36 mouse cellular contexts compared by ENCODE assay signal in the genomic region with DNA sequence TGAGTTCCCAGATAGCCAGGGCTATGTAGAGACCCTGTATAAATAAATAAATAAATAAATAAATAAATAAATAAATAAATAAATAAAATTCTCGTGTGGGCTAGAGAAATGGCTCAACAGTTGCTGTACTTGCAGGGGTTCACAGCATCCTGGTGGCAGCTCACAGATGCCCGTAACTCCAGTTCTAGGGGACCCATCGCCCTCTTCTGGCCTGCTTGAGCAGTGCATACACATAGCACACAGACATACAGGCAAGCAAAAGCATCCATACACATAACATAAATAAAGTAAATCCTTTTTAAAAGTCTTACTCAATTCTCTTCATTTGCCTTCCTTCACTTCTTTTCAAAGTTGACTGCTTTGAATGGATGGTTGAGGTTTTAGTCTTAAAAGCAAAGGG. TPM values are rescaled to one million over a fixed set of nuclear protein-coding genes. Genes with fewer than 3 reads are reported as not detected.
DNase-seq lines count a peak whose midpoint lies in the region; ATAC-seq and TF ChIP-seq lines count a peak whose summit lies in the region.
"Had no signal": no experiment of that assay in that cellular context is flagged by ENCODE, and none has a peak within 500 bp of the region (broad histone marks: within the 10 kb centered on the region; RNA-seq: fewer than 3 reads in every experiment).

No protein-coding gene starts in this region.

- H3K4me1 ChIP-seq in liver, embryonic 14.5 days (replicated peaks; ENCODE audit: control insufficient read depth in 2 of 2, insufficient read depth in 2 of 2, low read length in 1 of 2) = no peaks in the 10 kb centered on the region
- H3K4me1 ChIP-seq in liver, embryonic 11.5 days (replicated peaks; ENCODE audit: control insufficient read depth, insufficient read depth, low read length) = 0 out of 2 replicates have a peak, but pooled peaks cover 3% of the 10 kb centered on the region
- peaks cover 2% of the 10 kb centered on the region for H3K4me1 ChIP-seq in ES-Bruce4 (ENCODE audit: control insufficient read depth, insufficient read depth, low read length)
- H3K4me1 ChIP-seq: embryonic facial prominence, embryonic 15.5 days; forebrain, embryonic 12.5 days; heart, embryonic 13.5 days; limb, embryonic 15.5 days; liver, embryonic 15.5 days had no signal

- no peaks in the 10 kb centered on the region for H3K9me3 ChIP-seq in liver, embryonic 14.5 days (ENCODE audit: control insufficient read depth, low read length)
- no peaks in the 10 kb centered on the region for H3K9me3 ChIP-seq in liver, embryonic 11.5 days (ENCODE audit: control insufficient read depth, low read length)
- peaks cover 2% of the 10 kb centered on the region; the same call in 1 of the 2 replicates for H3K9me3 ChIP-seq in ES-Bruce4 (replicated peaks; ENCODE audit: control insufficient read depth, insufficient read depth, low read length, poor library complexity, severe bottlenecking)
- H3K9me3 ChIP-seq: embryonic facial prominence, embryonic 10.5 days; embryonic facial prominence, embryonic 15.5 days; forebrain, embryonic 12.5 days; G1E; heart, embryonic 13.5 days; hindbrain, embryonic 15.5 days; limb, embryonic 15.5 days; liver, embryonic 15.5 days; lung, embryonic 15.5 days had no signal

- no peak overlapping the region for H3K4me3 ChIP-seq in gastrocnemius, adult 2 months
- no peak overlapping the region for H3K4me3 ChIP-seq in liver, embryonic 14.5 days (ENCODE audit: insufficient read depth in 1 of 2, low read depth in 2 of 2, low read length in 2 of 2)
- no peak overlapping the region for H3K4me3 ChIP-seq in liver, embryonic 11.5 days (ENCODE audit: low read depth, low read length)
- no peak overlapping the region for H3K4me3 ChIP-seq in ES-Bruce4 (ENCODE audit: low read depth, low read length)
- H3K4me3 ChIP-seq: embryonic facial prominence, embryonic 10.5 days; embryonic facial prominence, embryonic 15.5 days; forebrain, embryonic 12.5 days; heart, embryonic 13.5 days; hindbrain, embryonic 15.5 days; limb, embryonic 15.5 days; liver, embryonic 15.5 days; lung, embryonic 15.5 days had no signal

- WGBS in liver, embryonic 14.5 days (ENCODE audit: insufficient replicate concordance) = 68% methylated on average over 3 of the region's 3 CpGs
- WGBS in liver, embryonic 11.5 days = 82% methylated on average over 3 of the region's 3 CpGs

- no peak for TF ChIP-seq POLR2A in ES-Bruce4 (IDR thresholded peaks at IDR 0.05; ENCODE audit: insufficient read depth, low read length)

- no peak overlapping the region for H3K27ac ChIP-seq in gastrocnemius, adult 2 months
- no peak overlapping the region for H3K27ac ChIP-seq in liver, embryonic 14.5 days
- H3K27ac ChIP-seq in liver, embryonic 11.5 days (ENCODE audit: low read depth, low read length) = no peak overlapping the region
- H3K27ac ChIP-seq in ES-Bruce4 (ENCODE audit: insufficient read depth, low read length) = no peak overlapping the region
- H3K27ac ChIP-seq: embryonic facial prominence, embryonic 10.5 days; embryonic facial prominence, embryonic 15.5 days; forebrain, embryonic 12.5 days; heart, embryonic 13.5 days; hindbrain, embryonic 15.5 days; limb, embryonic 15.5 days; liver, embryonic 15.5 days; lung, embryonic 15.5 days had no signal

- no peak for ATAC-seq in liver, embryonic 14.5 days (ENCODE audit: insufficient read depth)
- no peak for ATAC-seq in liver, embryonic 11.5 days (replicated peaks; ENCODE audit: low FRiP score)
- ATAC-seq: activated CD4-positive, CD25-positive, alpha-beta regulatory T cell, adult 4 months; forebrain, postnatal 0 days; intestine, postnatal 0 days had no signal

- no peaks in the 10 kb centered on the region for H3K36me3 ChIP-seq in liver, embryonic 14.5 days (replicated peaks; ENCODE audit: control insufficient read depth, insufficient read depth, low read depth)
- H3K36me3 ChIP-seq in liver, embryonic 11.5 days (ENCODE audit: control insufficient read depth, insufficient read depth, low read length) = no peaks in the 10 kb centered on the region
- peaks cover 17% of the 10 kb centered on the region for H3K36me3 ChIP-seq in ES-Bruce4 (ENCODE audit: control insufficient read depth, insufficient read depth, low read length, poor library complexity, severe bottlenecking)
- H3K36me3 ChIP-seq: embryonic facial prominence, embryonic 10.5 days; embryonic facial prominence, embryonic 15.5 days; forebrain, embryonic 12.5 days; G1E; heart, embryonic 13.5 days; hindbrain, embryonic 15.5 days; limb, embryonic 15.5 days; liver, embryonic 15.5 days; lung, embryonic 15.5 days had no signal

- no peak overlapping the region for H3K4me2 ChIP-seq in liver, embryonic 14.5 days (ENCODE audit: low read depth)
- H3K4me2 ChIP-seq in liver, embryonic 11.5 days = no peak overlapping the region
- H3K4me2 ChIP-seq: embryonic facial prominence, embryonic 15.5 days; forebrain, embryonic 12.5 days; heart, embryonic 13.5 days; hindbrain, embryonic 15.5 days; limb, embryonic 15.5 days; liver, embryonic 15.5 days; lung, embryonic 15.5 days; midbrain, embryonic 11.5 days had no signal

- H3K9ac ChIP-seq in liver, embryonic 14.5 days (replicated peaks) = no peak overlapping the region
- no peak overlapping the region for H3K9ac ChIP-seq in liver, embryonic 11.5 days (ENCODE audit: low read depth, low read length)
- no peak overlapping the region for H3K9ac ChIP-seq in ES-Bruce4 (ENCODE audit: low read depth, poor library complexity, severe bottlenecking)
- H3K9ac ChIP-seq: embryonic facial prominence, embryonic 15.5 days; forebrain, embryonic 12.5 days; forebrain, postnatal 0 days; heart, embryonic 13.5 days; hindbrain, embryonic 15.5 days; limb, embryonic 15.5 days; liver, embryonic 15.5 days; lung, embryonic 15.5 days had no signal

- no peak for TF ChIP-seq EP300 in liver, embryonic 14.5 days (IDR thresholded peaks at IDR 0.05; ENCODE audit: low read depth)
- no peak for TF ChIP-seq EP300 in ES-Bruce4 (IDR thresholded peaks at IDR 0.05; ENCODE audit: insufficient read depth, low read depth, low read length)

- H3K27me3 ChIP-seq in liver, embryonic 14.5 days (ENCODE audit: control insufficient read depth, insufficient read depth, low read length) = no peaks in the 10 kb centered on the region
- no peaks in the 10 kb centered on the region for H3K27me3 ChIP-seq in liver, embryonic 11.5 days (replicated peaks; ENCODE audit: control insufficient read depth, insufficient read depth, low read length)
- H3K27me3 ChIP-seq in ES-Bruce4 (ENCODE audit: control insufficient read depth, insufficient read depth, low read length, poor library complexity, severe bottlenecking) = no peaks in the 10 kb centered on the region
- H3K27me3 ChIP-seq: forebrain, embryonic 12.5 days; hindbrain, embryonic 15.5 days; limb, embryonic 15.5 days had no signal

- intact Hi-C loops in gastrocnemius, adult 2 months (cut with DNase I) = no loop called here

- 0 out of 2 replicates have a peak, but pooled peaks have one; percentile 5 for TF ChIP-seq CTCF in gastrocnemius, adult 2 months (IDR thresholded peaks at IDR 0.05)
- peak; percentile 28 for TF ChIP-seq CTCF in liver, embryonic 14.5 days (IDR thresholded peaks at IDR 0.05; ENCODE audit: low read depth)
- TF ChIP-seq CTCF in ES-Bruce4 (IDR thresholded peaks at IDR 0.05; ENCODE audit: low read depth, low read length) = peak; percentile 51

- DNase-seq in gastrocnemius, adult 2 months = no peak
- no peak for DNase-seq in gastrocnemius, adult 8-10 months (ENCODE audit: low spot score in 2 of 2)
- DNase-seq in liver, embryonic 14.5 days (ENCODE audit: low read depth in 3 of 3, low spot score in 3 of 3) = no peak
- DNase-seq in liver, embryonic 11.5 days (ENCODE audit: low spot score) = no peak
- peak; percentile 83 for DNase-seq in R1 (ENCODE audit: low read depth, low spot score)
- DNase-seq in spleen, adult 12 weeks (ENCODE audit: low spot score) = no peak
- DNase-seq in right cerebral cortex, postnatal 4 days = no peak
- DNase-seq: adrenal gland, adult 2 months; cerebellum, adult 2 months; cerebellum, postnatal 25 days; forebrain, postnatal 0 days; gastrocnemius, postnatal 14 days; heart, postnatal 10 days; kidney, adult 9 months; kidney, postnatal 10 days; layer of hippocampus, postnatal 36 days; left cerebral cortex, postnatal 4 days; retina, postnatal 1 day; right cerebral cortex, postnatal 25 days; thymus, postnatal 14 days had no signal

RNA-seq across cellular contexts. Expression of a gene that starts 50.7 kb away (rescaled TPM):
- total RNA-seq in gastrocnemius, adult 2 months (2021) = under 1 TPM; 0.13 to 0.22 TPM
- under 1 TPM in 2 of 4 experiments, not detected in 2; 0.16 to 0.17 TPM for total RNA-seq in gastrocnemius, adult 8-10 months (2022)
- polyA plus RNA-seq in liver, embryonic 14.5 days (2012; rRNA removed) = 0.21 and 0.33 TPM in 2 replicates
- polyA plus RNA-seq in liver, embryonic 14.5 days (2014; fragmentation: Nextera tagmentation; extraction: Ambion mirVana) = 0.40 and 0.47 TPM in 2 replicates
- polyA plus RNA-seq in liver, embryonic 11.5 days (2014; fragmentation: Nextera tagmentation; extraction: Ambion mirVana) = 2.6 and 3.2 TPM in 2 replicates
- polyA plus RNA-seq in ES-Bruce4 (2011; ENCODE audit: insufficient read depth, insufficient read length, low read depth, missing spikeins) = 2.7 and 2.9 TPM in 2 replicates
- total RNA-seq: hematopoietic stem cell, adult 5-6 weeks; layer of hippocampus, postnatal 36 days; left cerebral cortex, postnatal 4 days; megakaryocyte, adult 5-6 weeks had no signal
- polyA plus RNA-seq: activated CD4-positive, CD25-positive, alpha-beta regulatory T cell, adult 4 months; forebrain, postnatal 0 days; G1E had no signal

RNA-seq across cellular contexts. Expression of a gene that starts 57.2 kb away (rescaled TPM):
- under 1 TPM; 0.47 to 0.56 TPM for total RNA-seq in gastrocnemius, adult 2 months (2021)
- total RNA-seq in gastrocnemius, adult 8-10 months (2022) = under 1 TPM; 0.19 to 0.65 (median 0.58) TPM
- polyA plus RNA-seq in liver, embryonic 14.5 days (2012; rRNA removed) = 0.26 and 0.30 TPM in 2 replicates
- polyA plus RNA-seq in liver, embryonic 14.5 days (2014; fragmentation: Nextera tagmentation; extraction: Ambion mirVana) = 0.14 and 0.33 TPM in 2 replicates
- polyA plus RNA-seq in liver, embryonic 11.5 days (2014; fragmentation: Nextera tagmentation; extraction: Ambion mirVana) = 4.3 and 4.5 TPM in 2 replicates
- polyA plus RNA-seq in ES-Bruce4 (2011; ENCODE audit: insufficient read depth, insufficient read length, low read depth, missing spikeins) = not detected in 2 replicates
- total RNA-seq: forebrain, postnatal 0 days; G1E; granulocyte monocyte progenitor cell, adult 5-6 weeks; layer of hippocampus, postnatal 36 days; left cerebral cortex, postnatal 4 days; megakaryocyte, adult 5-6 weeks had no signal
- polyA plus RNA-seq: activated CD4-positive, CD25-positive, alpha-beta regulatory T cell, adult 4 months; forebrain, embryonic 12.5 days; forebrain, postnatal 0 days; G1E had no signal
